Mouse (Mus musculus) MEL (cell line): ENCODE data around the gene Cyp1a2. TPM values are rescaled to one million over a fixed set of nuclear protein-coding genes. Genes with fewer than 3 reads are reported as not detected.

Experiments used
- DNase-seq: peaks from one replicate; pipeline ENCODE4 v3.0.0; 2011; ENCODE audit warnings: low read depth, low spot score
- H3K27ac ChIP-seq: 2 replicates; pipeline ENCODE4 v1.5.1; 2012; ENCODE audit warnings: low read depth, mild to moderate bottlenecking, control low read depth, low read length, moderate library complexity; ENCODE audit not compliant: control insufficient read depth
- H3K27me3 ChIP-seq, 2 experiments: fragments of 150-350 bp in 1 of 2; sonication (generic) in 1 of 2; 2 replicates each; pipeline ENCODE4 v1.6.1; 2012; ENCODE audit warnings: low read length in 2 of 2, mild to moderate bottlenecking in 2 of 2, improper control_type of control experiment in 1 of 2, moderate library complexity in 1 of 2; ENCODE audit not compliant: insufficient read depth in 2 of 2, control insufficient read depth in 1 of 2
- H3K36me3 ChIP-seq, 2 experiments: 2 replicates each; pipeline ENCODE4 v1.6.1; 2012 to 2014; ENCODE audit warnings: low read length in 2 of 2, improper control_type of control experiment in 1 of 2, inconsistent platforms in 1 of 2, mild to moderate bottlenecking in 1 of 2; ENCODE audit not compliant: insufficient read depth in 2 of 2, control insufficient read depth in 1 of 2
- H3K4me1 ChIP-seq, 2 experiments: fragments of 150-350 bp in 1 of 2; sonication (generic) in 1 of 2; 2 replicates each; pipeline ENCODE4 v1.6.1; 2012; ENCODE audit warnings: low read length in 2 of 2, improper control_type of control experiment in 1 of 2, mild to moderate bottlenecking in 1 of 2; ENCODE audit not compliant: insufficient read depth in 2 of 2, control insufficient read depth in 1 of 2
- H3K4me3 ChIP-seq, 2 experiments: fragments of 150-350 bp in 1 of 2; sonication (generic) in 1 of 2; 2 replicates each; pipeline ENCODE4 v1.5.1; 2012; ENCODE audit warnings: low read depth in 2 of 2, low read length in 2 of 2, mild to moderate bottlenecking in 2 of 2, moderate library complexity in 2 of 2, control low read depth in 1 of 2, improper control_type of control experiment in 1 of 2; ENCODE audit not compliant: control insufficient read depth in 1 of 2, insufficient read depth in 1 of 2
- H3K79me2 ChIP-seq: 2 replicates; pipeline ENCODE4 v1.6.1; 2012; ENCODE audit warnings: mild to moderate bottlenecking, low read length, moderate library complexity; ENCODE audit not compliant: control insufficient read depth, poor library complexity, insufficient read depth
- H3K9ac ChIP-seq: 2 replicates; pipeline ENCODE4 v1.6.1; 2012; ENCODE audit warnings: low read depth, mild to moderate bottlenecking, control low read depth, low read length, moderate library complexity; ENCODE audit not compliant: control insufficient read depth, poor library complexity, severe bottlenecking
- H3K9me3 ChIP-seq: fragments of 150-350 bp; sonication (generic); replicated peaks from 2 replicates; pipeline ENCODE4 v1.6.1; 2012; ENCODE audit warnings: mild to moderate bottlenecking, low read length, improper control_type of control experiment, moderate library complexity; ENCODE audit not compliant: insufficient read depth
- BHLHE40 ChIP-seq: IDR thresholded peaks from 2 replicates; pipeline ENCODE4 v1.6.1; 2012; ENCODE audit warnings: low read depth, mild to moderate bottlenecking, inconsistent platforms, low read length, improper control_type of control experiment, borderline replicate concordance
- E2F4 ChIP-seq: IDR thresholded peaks from 2 replicates; pipeline ENCODE4 v1.6.1; 2011; ENCODE audit warnings: low read depth, low read length, improper control_type of control experiment, borderline replicate concordance
- GABPA ChIP-seq: IDR thresholded peaks from 2 replicates; pipeline ENCODE4 v1.6.1; 2012; ENCODE audit warnings: low read depth, mild to moderate bottlenecking, inconsistent platforms, low read length, improper control_type of control experiment, moderate library complexity
- HCFC1 ChIP-seq: IDR thresholded peaks from 2 replicates; pipeline ENCODE4 v1.6.1; 2012; ENCODE audit warnings: low read depth, mild to moderate bottlenecking, inconsistent platforms, low read length, improper control_type of control experiment, moderate library complexity
- JUND ChIP-seq: IDR thresholded peaks from 2 replicates; pipeline ENCODE4 v1.6.1; 2011; ENCODE audit warnings: low read depth, mild to moderate bottlenecking, improper control_type of control experiment, low read length
- KAT2A ChIP-seq: conservative IDR thresholded peaks from 2 replicates; pipeline ENCODE4 v1.6.1; 2012; ENCODE audit warnings: low read depth, low read length, improper control_type of control experiment, inconsistent platforms
- MAFK ChIP-seq: IDR thresholded peaks from 2 replicates; pipeline ENCODE4 v1.6.1; 2011; ENCODE audit warnings: low read depth, mild to moderate bottlenecking, low read length, improper control_type of control experiment, borderline replicate concordance
- MAX ChIP-seq: IDR thresholded peaks from 2 replicates; pipeline ENCODE4 v1.6.1; 2011; ENCODE audit warnings: low read length, improper control_type of control experiment
- MEF2A ChIP-seq: IDR thresholded peaks from 2 replicates; pipeline ENCODE4 v1.6.1; 2014; ENCODE audit warnings: low read depth, mild to moderate bottlenecking, inconsistent platforms, low read length, improper control_type of control experiment; ENCODE audit not compliant: poor library complexity, insufficient replicate concordance, severe bottlenecking; ENCODE audit errors: extremely low read depth
- MYB ChIP-seq: IDR thresholded peaks from 2 replicates; pipeline ENCODE4 v1.6.1; 2011; ENCODE audit warnings: mild to moderate bottlenecking, low read depth, low read length, improper control_type of control experiment
- MYC ChIP-seq: IDR thresholded peaks from 2 replicates; pipeline ENCODE4 v1.6.1; 2011; ENCODE audit warnings: low read depth, mild to moderate bottlenecking, low read length, improper control_type of control experiment, moderate library complexity
- POLR2A ChIP-seq, 2 experiments: IDR thresholded peaks; 2 replicates each; pipeline ENCODE4 v1.6.1; 2011 to 2012; ENCODE audit warnings: low read length in 2 of 2, mild to moderate bottlenecking in 2 of 2, control low read depth in 1 of 2, improper control_type of control experiment in 1 of 2, low read depth in 1 of 2, moderate library complexity in 1 of 2; ENCODE audit not compliant: control insufficient read depth in 1 of 2, insufficient read depth in 1 of 2, poor library complexity in 1 of 2
- POLR2AphosphoS5 ChIP-seq: IDR thresholded peaks from 2 replicates; pipeline ENCODE4 v1.6.1; 2012; ENCODE audit warnings: low read depth, borderline replicate concordance, mild to moderate bottlenecking, inconsistent platforms, low read length, moderate library complexity, mixed read lengths
- RAD21 ChIP-seq: IDR thresholded peaks from 2 replicates; pipeline ENCODE4 v1.6.1; 2011; ENCODE audit warnings: mild to moderate bottlenecking, low read depth, low read length, improper control_type of control experiment
- SMC3 ChIP-seq: IDR thresholded peaks from 2 replicates; pipeline ENCODE4 v1.6.1; 2011; ENCODE audit warnings: low read depth, low read length, improper control_type of control experiment
- TAL1 ChIP-seq: IDR thresholded peaks from 2 replicates; pipeline ENCODE4 v1.6.1; 2012; ENCODE audit warnings: mild to moderate bottlenecking, inconsistent platforms, low read length, moderate library complexity, mixed read lengths
- TCF12 ChIP-seq: IDR thresholded peaks from 2 replicates; pipeline ENCODE4 v1.6.1; 2014; ENCODE audit warnings: low read depth, mild to moderate bottlenecking, inconsistent platforms, low read length, improper control_type of control experiment, moderate library complexity
- USF1 ChIP-seq: IDR thresholded peaks from 2 replicates; pipeline ENCODE4 v1.6.1; 2014; ENCODE audit warnings: low read depth, mild to moderate bottlenecking, inconsistent platforms, low read length, improper control_type of control experiment, moderate library complexity
- ZC3H11A ChIP-seq: IDR thresholded peaks from 2 replicates; pipeline ENCODE4 v1.6.1; 2012; ENCODE audit warnings: low read depth, mild to moderate bottlenecking, inconsistent platforms, low read length, improper control_type of control experiment
- ZMIZ1 ChIP-seq: IDR thresholded peaks from 2 replicates; pipeline ENCODE4 v1.6.1; 2012; ENCODE audit warnings: low read depth, mild to moderate bottlenecking, inconsistent platforms, low read length, improper control_type of control experiment, moderate library complexity
- polyA plus RNA-seq, 2 experiments: library from polyadenylated mRNA; stranded (reverse) in 1 of 2; unstranded in 1 of 2; fragments of >175 nt in 1 of 2; fragments of >200 nt in 1 of 2; gene quantifications; 2 replicates each; pipeline versions ENCODE4 v1.2.1 to v1.2.4; 2012; ENCODE audit warnings: low replicate concordance in 2 of 2, low read depth in 1 of 2; ENCODE audit not compliant: insufficient read length in 2 of 2, insufficient read depth in 1 of 2, missing spikeins in 1 of 2
- total RNA-seq: library from RNA; depleted of rRNA; stranded (reverse); fragments of 300-350 nt; gene quantifications from 2 replicates; pipeline ENCODE4 v1.2.3, GENCODE M21; 2012

Cyp1a2 gene
- total and polyA plus RNA-seq, 3 experiments, result not detected

GRCm38 (mm10) chr9:57723315-57723715, 39.8 kb upstream of the Cyp1a2 start:
- no peaks in the 10 kb centered on the region for H3K27me3 ChIP-seq
- peaks cover 4% of the 10 kb centered on the region; the same call in 1 of the 2 replicates for H3K79me2 ChIP-seq
- no peak overlapping the region for H3K9ac ChIP-seq
- H3K27ac ChIP-seq, result no peak overlapping the region
- H3K9me3 ChIP-seq, result no peaks in the 10 kb centered on the region
- no peak overlapping the region for H3K4me3 ChIP-seq
- no peak for DNase-seq
- H3K36me3 ChIP-seq, result peaks cover 0 to 34% of the 10 kb centered on the region in 2 experiments; a peak in 3 of 4 replicates
- no peaks in the 10 kb centered on the region for H3K4me1 ChIP-seq
- TF ChIP-seq USF1, result no peak
- TF ChIP-seq MAX, result no peak
- TF ChIP-seq HCFC1, result no peak
- TF ChIP-seq JUND, result no peak
- TF ChIP-seq SMC3, result no peak
- no peak for TF ChIP-seq ZMIZ1
- no peak for TF ChIP-seq MYB
- TF ChIP-seq BHLHE40, result no peak
- no peak for TF ChIP-seq MEF2A
- TF ChIP-seq TCF12, result no peak
- no peak for TF ChIP-seq TAL1
- TF ChIP-seq POLR2AphosphoS5, result no peak
- TF ChIP-seq KAT2A, result no peak
- no peak for TF ChIP-seq ZC3H11A
- TF ChIP-seq MAFK, result no peak
- TF ChIP-seq, all 39 proteins: peak for 0

DNA sequence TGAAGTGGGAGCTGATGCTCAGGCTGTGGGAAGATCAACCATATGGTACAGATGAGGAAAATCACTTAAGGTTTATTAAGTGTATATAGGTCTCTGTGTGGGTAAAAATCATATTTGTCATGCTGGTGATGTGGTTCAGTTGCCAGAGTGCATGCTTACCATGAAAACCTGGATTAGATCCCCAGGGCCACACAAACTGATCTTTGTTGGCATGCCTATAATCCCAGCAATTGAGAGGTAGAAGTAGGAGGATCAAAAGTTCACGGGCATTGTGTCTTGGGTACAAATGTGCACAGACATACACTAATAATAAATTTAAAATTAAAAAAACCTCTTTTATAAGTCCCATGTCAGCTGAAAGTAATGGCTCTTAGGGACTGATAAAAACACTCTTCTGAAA, 38.9 kb upstream of the Cyp1a2 start:
- H3K9ac ChIP-seq, result no peak overlapping the region
- no peak for TF ChIP-seq MYB
- TF ChIP-seq USF1, result no peak
- TF ChIP-seq JUND, result no peak
- TF ChIP-seq MYC, result no peak
- no peak for TF ChIP-seq TAL1
- no peak for TF ChIP-seq RAD21
- no peak for TF ChIP-seq ZC3H11A
- TF ChIP-seq E2F4, result no peak
- TF ChIP-seq POLR2A (IDR thresholded peaks at IDR 0.05; ENCODE audit: control insufficient read depth in 1 of 2, insufficient read depth in 1 of 2, low read depth in 1 of 2, low read length in 2 of 2, poor library complexity in 1 of 2), result no peak
- no peak for TF ChIP-seq GABPA
- TF ChIP-seq TCF12, result no peak
- TF ChIP-seq, all 39 proteins: peak for 0
- H3K79me2 ChIP-seq, result peaks cover 7% of the 10 kb centered on the region
- no peak for DNase-seq
- H3K4me3 ChIP-seq, result no peak overlapping the region
- H3K27ac ChIP-seq, result no peak overlapping the region
- H3K9me3 ChIP-seq, result no peaks in the 10 kb centered on the region
- H3K27me3 ChIP-seq, result no peaks in the 10 kb centered on the region
- no peaks in the 10 kb centered on the region for H3K4me1 ChIP-seq
- peaks cover 0 to 26% of the 10 kb centered on the region in 2 experiments; a peak in 3 of 4 replicates for H3K36me3 ChIP-seq
